ENCODE assay signal across 19 mouse cellular contexts in genomic region chr15:78588049-78588448, GRCm38 (mm10). TPM values are rescaled to one million over a fixed set of nuclear protein-coding genes. Genes with fewer than 3 reads are reported as not detected.
DNase-seq lines count a peak whose midpoint lies in the region; ATAC-seq lines count a peak whose summit lies in the region.
"Had no signal": no experiment of that assay in that cellular context is flagged by ENCODE, and none has a peak within 500 bp of the region (broad histone marks: within the 10 kb centered on the region; RNA-seq: fewer than 3 reads in every experiment).

No protein-coding gene starts in this region.

- H3K4me3 ChIP-seq in forebrain, embryonic 15.5 days = no peak overlapping the region
- H3K4me3 ChIP-seq in forebrain, embryonic 13.5 days = no peak overlapping the region
- no peak overlapping the region for H3K4me3 ChIP-seq in liver, embryonic 12.5 days
- no peak overlapping the region for H3K4me3 ChIP-seq in liver, embryonic 15.5 days (replicated peaks)
- H3K4me3 ChIP-seq: embryonic facial prominence, embryonic 15.5 days; erythroblast, embryonic 14.5 days; forebrain, embryonic 10.5 days; heart, adult 2 months; heart, embryonic 15.5 days had no signal

- H3K4me1 ChIP-seq in forebrain, embryonic 15.5 days = peaks cover 10% of the 10 kb centered on the region; the same call in 1 of the 2 replicates
- no peaks in the 10 kb centered on the region; the same call in 1 of the 2 replicates for H3K4me1 ChIP-seq in forebrain, embryonic 13.5 days
- H3K4me1 ChIP-seq in liver, embryonic 12.5 days = peaks cover 19% of the 10 kb centered on the region
- H3K4me1 ChIP-seq in liver, embryonic 15.5 days (replicated peaks) = peaks cover 16% of the 10 kb centered on the region
- H3K4me1 ChIP-seq: heart, embryonic 15.5 days had no signal

- H3K9me3 ChIP-seq in forebrain, embryonic 15.5 days = no peaks in the 10 kb centered on the region
- no peaks in the 10 kb centered on the region; the same call in 1 of the 2 replicates for H3K9me3 ChIP-seq in forebrain, embryonic 13.5 days (replicated peaks)
- no peaks in the 10 kb centered on the region for H3K9me3 ChIP-seq in liver, embryonic 12.5 days (replicated peaks)
- no peaks in the 10 kb centered on the region for H3K9me3 ChIP-seq in liver, embryonic 15.5 days (replicated peaks)
- H3K9me3 ChIP-seq: embryonic facial prominence, embryonic 15.5 days; heart, embryonic 15.5 days had no signal

- 85% methylated on average over 4 of the region's 4 CpGs for WGBS in forebrain, embryonic 15.5 days
- WGBS in forebrain, embryonic 13.5 days = 84% methylated on average over 4 of the region's 4 CpGs
- WGBS in liver, embryonic 12.5 days (ENCODE audit: insufficient replicate concordance) = 24% methylated on average over 4 of the region's 4 CpGs
- WGBS in liver, embryonic 15.5 days (ENCODE audit: insufficient replicate concordance) = 22% methylated on average over 4 of the region's 4 CpGs

- H3K27me3 ChIP-seq in forebrain, embryonic 15.5 days = no peaks in the 10 kb centered on the region
- H3K27me3 ChIP-seq in forebrain, embryonic 13.5 days = no peaks in the 10 kb centered on the region
- no peaks in the 10 kb centered on the region for H3K27me3 ChIP-seq in liver, embryonic 12.5 days (replicated peaks)
- no peaks in the 10 kb centered on the region for H3K27me3 ChIP-seq in liver, embryonic 15.5 days
- H3K27me3 ChIP-seq: embryonic facial prominence, embryonic 15.5 days; heart, embryonic 15.5 days had no signal

- H3K27ac ChIP-seq in forebrain, embryonic 15.5 days (replicated peaks) = peak overlapping the region; percentile 43; the same call in 1 of the 2 replicates
- H3K27ac ChIP-seq in forebrain, embryonic 13.5 days = no peak overlapping the region
- H3K27ac ChIP-seq in liver, embryonic 12.5 days = no peak overlapping the region
- no peak overlapping the region for H3K27ac ChIP-seq in liver, embryonic 15.5 days (replicated peaks)
- H3K27ac ChIP-seq: embryonic facial prominence, embryonic 15.5 days; heart, adult 2 months; heart, embryonic 15.5 days had no signal

- no peak overlapping the region for H3K9ac ChIP-seq in forebrain, embryonic 15.5 days (replicated peaks)
- no peak overlapping the region for H3K9ac ChIP-seq in forebrain, embryonic 13.5 days
- no peak overlapping the region for H3K9ac ChIP-seq in liver, embryonic 12.5 days
- H3K9ac ChIP-seq in liver, embryonic 15.5 days = no peak overlapping the region
- H3K9ac ChIP-seq: embryonic facial prominence, embryonic 15.5 days; heart, embryonic 15.5 days had no signal

- no peak for DNase-seq in liver
- DNase-seq in left cerebral cortex, postnatal 36 days (ENCODE audit: low spot score in 2 of 2) = no peak
- no peak for DNase-seq in left cerebral cortex, adult 11 months (ENCODE audit: low spot score)

- no peak overlapping the region for H3K4me2 ChIP-seq in forebrain, embryonic 15.5 days (replicated peaks)
- H3K4me2 ChIP-seq in forebrain, embryonic 13.5 days = no peak overlapping the region
- no peak overlapping the region for H3K4me2 ChIP-seq in liver, embryonic 12.5 days
- H3K4me2 ChIP-seq in liver, embryonic 15.5 days = no peak overlapping the region
- H3K4me2 ChIP-seq: embryonic facial prominence, embryonic 15.5 days; heart, embryonic 11.5 days; heart, embryonic 15.5 days had no signal

- H3K36me3 ChIP-seq in forebrain, embryonic 15.5 days = no peaks in the 10 kb centered on the region
- H3K36me3 ChIP-seq in forebrain, embryonic 13.5 days (ENCODE audit: poor library complexity, severe bottlenecking) = no peaks in the 10 kb centered on the region
- H3K36me3 ChIP-seq in liver, embryonic 12.5 days = no peaks in the 10 kb centered on the region
- H3K36me3 ChIP-seq in liver, embryonic 15.5 days (replicated peaks) = no peaks in the 10 kb centered on the region
- H3K36me3 ChIP-seq: embryonic facial prominence, embryonic 15.5 days; forebrain, embryonic 10.5 days; heart, embryonic 15.5 days had no signal

- intact Hi-C loops in left cerebral cortex, postnatal 36 days (cut with DNase I) = loop anchor here (5.0 kb wide), 1 partner anchor 34 kb away; no protein-coding TSS in a partner anchor

- ATAC-seq in forebrain, embryonic 15.5 days (replicated peaks) = no peak
- no peak for ATAC-seq in forebrain, embryonic 13.5 days
- ATAC-seq in liver, embryonic 12.5 days = peak; percentile 30; the same call in 1 of the 2 replicates
- 0 out of 2 replicates have a peak, but pooled peaks have one; percentile 14 for ATAC-seq in liver, embryonic 15.5 days (ENCODE audit: insufficient read depth)
- ATAC-seq: activated CD4-positive, CD25-positive, alpha-beta regulatory T cell, adult 4 months had no signal

RNA-seq across cellular contexts. Expression of gene Cyth4, which starts 8.8 kb away (rescaled TPM):
- polyA plus RNA-seq in forebrain, embryonic 15.5 days (2015; fragmentation: Nextera tagmentation; extraction: Ambion mirVana) = 4.1 and 5.3 TPM in 2 replicates
- polyA plus RNA-seq in forebrain, embryonic 13.5 days (2015; fragmentation: Nextera tagmentation; extraction: Ambion mirVana) = 3.1 and 3.4 TPM in 2 replicates
- 15.2 and 15.3 TPM in 2 replicates for polyA plus RNA-seq in liver, embryonic 12.5 days (2016; fragmentation: Nextera tagmentation; extraction: Ambion mirVana)
- 13.5 and 14.7 TPM in 2 replicates for polyA plus RNA-seq in liver, embryonic 15.5 days (2015; fragmentation: Nextera tagmentation; extraction: Ambion mirVana)
- total RNA-seq in left cerebral cortex, postnatal 36 days (2021) = 10 to 100 TPM in 1 of 2 experiments, 1 to 10 TPM in 1; 8.7 to 11.9 TPM

RNA-seq across cellular contexts. Expression of gene Rac2, which starts 15.5 kb away (rescaled TPM):
- 3.1 and 7.5 TPM in 2 replicates for polyA plus RNA-seq in forebrain, embryonic 15.5 days (2015; fragmentation: Nextera tagmentation; extraction: Ambion mirVana)
- 2.9 and 3.4 TPM in 2 replicates for polyA plus RNA-seq in forebrain, embryonic 13.5 days (2015; fragmentation: Nextera tagmentation; extraction: Ambion mirVana)
- 87.7 and 90.9 TPM in 2 replicates for polyA plus RNA-seq in liver, embryonic 12.5 days (2016; fragmentation: Nextera tagmentation; extraction: Ambion mirVana)
- polyA plus RNA-seq in liver, embryonic 15.5 days (2015; fragmentation: Nextera tagmentation; extraction: Ambion mirVana) = 123 and 130 TPM in 2 replicates
- 1 to 10 TPM; 2.7 to 4.3 TPM for total RNA-seq in left cerebral cortex, postnatal 36 days (2021)
- polyA plus RNA-seq: Patski had no signal

RNA-seq across cellular contexts. Expression of gene Sstr3, which starts 43.6 kb away (rescaled TPM):
- 1.0 and 1.4 TPM in 2 replicates for polyA plus RNA-seq in forebrain, embryonic 15.5 days (2015; fragmentation: Nextera tagmentation; extraction: Ambion mirVana)
- polyA plus RNA-seq in forebrain, embryonic 13.5 days (2015; fragmentation: Nextera tagmentation; extraction: Ambion mirVana) = 0.96 and 1.4 TPM in 2 replicates
- polyA plus RNA-seq in liver, embryonic 12.5 days (2016; fragmentation: Nextera tagmentation; extraction: Ambion mirVana) = 0.02 TPM in 1 of 2 replicates, not detected in the other
- not detected in 2 replicates for polyA plus RNA-seq in liver, embryonic 15.5 days (2015; fragmentation: Nextera tagmentation; extraction: Ambion mirVana)
- 10 to 100 TPM; 21.3 to 22.4 TPM for total RNA-seq in left cerebral cortex, postnatal 36 days (2021)
- total RNA-seq: common myeloid progenitor, adult 5-6 weeks; heart, adult 2 months; heart, postnatal 14 days; hematopoietic stem cell, adult 5-6 weeks had no signal
- polyA plus RNA-seq: activated CD4-positive, CD25-positive, alpha-beta regulatory T cell, adult 4 months; embryonic facial prominence, embryonic 11.5 days; embryonic facial prominence, embryonic 15.5 days; erythroblast, embryonic 14.5 days; heart, adult 2 months had no signal

RNA-seq across cellular contexts. Expression of gene C1qtnf6, which starts 56.8 kb away (rescaled TPM):
- 4.2 and 4.9 TPM in 2 replicates for polyA plus RNA-seq in forebrain, embryonic 15.5 days (2015; fragmentation: Nextera tagmentation; extraction: Ambion mirVana)
- polyA plus RNA-seq in forebrain, embryonic 13.5 days (2015; fragmentation: Nextera tagmentation; extraction: Ambion mirVana) = 4.1 and 5.8 TPM in 2 replicates
- polyA plus RNA-seq in liver, embryonic 12.5 days (2016; fragmentation: Nextera tagmentation; extraction: Ambion mirVana) = 5.2 and 5.6 TPM in 2 replicates
- 3.8 and 4.4 TPM in 2 replicates for polyA plus RNA-seq in liver, embryonic 15.5 days (2015; fragmentation: Nextera tagmentation; extraction: Ambion mirVana)
- 1 to 10 TPM; 2.0 to 2.5 TPM for total RNA-seq in left cerebral cortex, postnatal 36 days (2021)
- polyA plus RNA-seq: erythroblast, embryonic 14.5 days had no signal

Comparison
In these comparisons a context has a peak if more than half of its experiments do, and no peak if none do; other contexts are left out.
1. ATAC-seq: peak in liver, embryonic 12.5 days (single experiment) and liver, embryonic 15.5 days (single experiment); none in forebrain, embryonic 15.5 days (single experiment) and forebrain, embryonic 13.5 days (single experiment).
2. RNA of gene Rac2, which starts 15.5 kb away (polyA plus RNA-seq): 123 to 130 TPM in liver, embryonic 15.5 days and 87.7 to 90.9 TPM in liver, embryonic 12.5 days; 3.1 to 7.5 TPM in forebrain, embryonic 15.5 days and 2.9 to 3.4 TPM in forebrain, embryonic 13.5 days; every median in the first group is over 10 times any median in the second.